Mouse (Mus musculus) T-cell, adult 66 days (primary cell): Measurements from ENCODE around the gene Xlr5c. TPM values are rescaled to one million over a fixed set of nuclear protein-coding genes. Genes with fewer than 3 reads are reported as not detected.

Source experiments
- total RNA-seq, 2 experiments: library from RNA; stranded (reverse); gene quantifications; 3 replicates in 1 of 2; 4 replicates in 1 of 2; pipeline ENCODE4 v1.2.4; 2023

Xlr5c gene
- total RNA-seq: not detected

GRCm38 (mm10) chrX:73292876-73293275 lies at the start of gene Xlr5c, which contains the start of gene Xlr5a:
TSS of gene Xlr5c (minus strand) at chrX:73292976.
TSS of gene Xlr5a (minus strand) at chrX:73292976.

DNA sequence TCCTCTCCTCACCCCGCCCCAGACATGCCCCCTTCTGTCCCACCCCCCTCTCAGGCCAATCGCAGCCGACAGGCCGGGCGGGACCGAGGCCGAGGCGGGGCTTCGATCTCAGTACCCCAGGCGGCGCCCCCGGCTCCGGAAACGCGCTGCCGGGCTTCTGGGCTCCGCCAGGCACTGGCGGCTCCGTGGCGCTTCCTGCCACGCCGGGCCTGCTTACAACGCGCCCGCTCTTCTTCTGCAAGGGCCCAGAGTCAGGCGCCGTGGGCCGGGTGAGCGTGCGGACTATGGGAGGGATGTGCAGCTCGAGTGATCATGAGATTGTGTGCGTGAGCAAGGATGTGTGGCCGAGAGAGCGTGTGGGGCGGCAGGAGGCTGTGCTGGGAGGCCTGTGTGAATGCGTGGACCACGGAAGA lies 49.7 kb upstream of the Xlr5c start, which contains the start of gene Zfp275:
TSS of gene Zfp275 (plus strand) at position 139 of the 413 bp plus-strand sequence.

DNA sequence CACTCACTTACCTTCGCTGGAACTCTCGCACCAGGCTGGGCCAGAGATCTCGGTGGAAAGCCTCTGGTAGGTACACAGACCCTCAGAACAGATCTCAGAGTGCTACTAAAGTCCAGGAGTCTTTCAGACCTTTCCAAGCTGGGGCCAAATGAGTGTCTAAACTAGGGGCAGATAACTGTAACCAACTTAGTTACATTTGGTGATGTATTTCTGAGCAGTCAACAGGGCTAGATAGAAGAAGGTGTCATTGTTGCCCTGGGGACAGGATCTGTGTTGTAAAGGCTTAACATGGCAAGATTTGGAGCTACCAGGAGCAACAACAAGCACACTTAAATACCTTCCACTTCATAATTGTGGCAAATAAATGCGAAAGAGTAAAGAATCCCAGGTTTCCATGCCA lies 44.0 kb upstream of the Xlr5c start, which contains the start of gene Gm45015:
TSS of gene Gm45015 (minus strand) at position 101 of the 400 bp plus-strand sequence.

GRCm38 (mm10) chrX:73265270-73265669 lies 27.5 kb downstream of the Xlr5c start, which contains the start of gene Xlr3c:
TSS of gene Xlr3c (minus strand) at chrX:73265390.

DNA sequence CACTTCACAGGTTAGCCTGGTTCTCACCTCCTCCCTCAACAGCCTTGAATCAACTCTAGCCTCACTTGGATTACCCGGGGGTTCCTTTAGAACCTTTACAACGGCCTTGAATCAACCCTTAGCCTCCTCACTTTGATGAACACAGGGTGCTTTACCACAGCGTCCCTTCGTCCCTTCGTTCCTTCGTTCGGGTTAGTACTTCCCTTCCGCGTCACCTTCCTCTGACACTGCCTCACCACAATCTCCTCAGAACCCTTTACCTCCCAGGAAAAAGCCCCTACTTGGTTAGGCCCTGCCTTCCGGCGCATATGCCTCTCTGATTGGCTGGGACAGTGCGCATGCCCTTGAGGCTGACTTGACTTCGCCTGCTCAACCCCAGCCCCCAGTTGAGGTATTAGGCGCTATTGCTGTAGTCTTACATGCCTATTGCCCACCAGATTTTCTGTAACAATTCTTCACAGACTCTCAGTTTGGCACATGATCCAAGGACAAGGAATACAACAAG lies 49.9 kb downstream of the Xlr5c start, which contains the start of gene Xlr4c:
TSS of gene Xlr4c (minus strand) at position 310 of the 505 bp plus-strand sequence.

Other genes with a start within 250 kb of the Xlr5c start
- not detected for gene Pnma3, start 228.2 kb downstream of the Xlr5c start, total RNA-seq
- gene Xlr4a, start 210.5 kb downstream of the Xlr5c start, total RNA-seq: 10 to 100 TPM; 53.0 to 54.4 TPM
- 1 to 10 TPM in 1 of 2 experiments, not detected in 1; 1.1 TPM for gene Xlr3a, start 195.9 kb downstream of the Xlr5c start, total RNA-seq
- not detected for gene Gm14685, start 175.9 kb downstream of the Xlr5c start, total RNA-seq
- not detected for gene Xlr5b, start 144.2 kb downstream of the Xlr5c start, total RNA-seq
- gene DXBay18, start 143.5 kb downstream of the Xlr5c start, total RNA-seq: under 1 TPM in 1 of 2 experiments, not detected in 1; 0.74 TPM
- gene Spin2d, start 116.0 kb downstream of the Xlr5c start, total RNA-seq: not detected
- 10 to 100 TPM; 11.0 to 16.1 TPM for gene Xlr3b, start 100.8 kb downstream of the Xlr5c start, total RNA-seq
- gene Xlr4b, start 78.6 kb downstream of the Xlr5c start, total RNA-seq: 100 to 1,000 TPM; 100 to 102 TPM
- gene F8a, start 64.7 kb downstream of the Xlr5c start, total RNA-seq: 10 to 100 TPM; 16.0 to 17.0 TPM
- 10 to 100 TPM; 51.9 to 63.0 TPM for gene Xlr4c, start 49.8 kb downstream of the Xlr5c start, total RNA-seq
- gene Xlr3c, start 27.6 kb downstream of the Xlr5c start, total RNA-seq: not detected
- not detected for gene Xlr5a, start within 50 bp of the Xlr5c start, total RNA-seq
- not detected for gene Gm45015, start 43.9 kb upstream of the Xlr5c start, total RNA-seq
- gene Zfp275, start 49.6 kb upstream of the Xlr5c start, total RNA-seq: 10 to 100 TPM; 37.8 to 41.5 TPM
- gene Gm18336, start 105.8 kb upstream of the Xlr5c start, total RNA-seq: not detected
- gene Zfp92, start 118.1 kb upstream of the Xlr5c start, total RNA-seq: not detected
- not detected for gene Trex2, start 142.4 kb upstream of the Xlr5c start, total RNA-seq
- gene Haus7, start 166.1 kb upstream of the Xlr5c start, total RNA-seq: 10 to 100 TPM; 19.3 to 21.8 TPM
- gene Bgn, start 190.6 kb upstream of the Xlr5c start, total RNA-seq: not detected
- not detected for gene Atp2b3, start 210.1 kb upstream of the Xlr5c start, total RNA-seq